Mouse (Mus musculus) ovary, adult 18-20 months (tissue): ENCODE measurements around the gene Gpd2.

Experiments used
- DNase-seq: peaks from one replicate; pipeline ENCODE4 v3.0.0; 2022; ENCODE audit warnings: low spot score, mixed read lengths

Gpd2 gene

DNA sequence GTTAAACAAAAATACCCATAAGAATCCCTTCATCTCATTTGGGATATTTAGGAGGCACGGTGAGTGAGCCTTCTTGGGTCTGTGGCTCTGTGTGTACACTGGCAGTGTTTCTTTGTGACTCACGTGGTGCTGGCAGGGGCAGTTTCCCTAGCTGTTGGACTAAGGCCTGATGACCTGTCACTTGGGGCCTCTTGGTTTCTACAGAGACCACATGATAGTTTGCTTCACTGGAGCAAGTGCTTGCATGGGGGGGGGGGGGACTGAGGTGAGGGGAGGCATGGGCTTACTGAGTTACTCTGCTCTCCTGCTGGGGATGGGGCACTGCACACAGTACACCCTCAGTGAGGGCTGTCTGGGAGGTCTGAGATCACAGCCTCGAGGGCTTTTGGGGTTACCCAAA, 64.1 kb downstream of the Gpd2 start:
- no peak for DNase-seq

DNA sequence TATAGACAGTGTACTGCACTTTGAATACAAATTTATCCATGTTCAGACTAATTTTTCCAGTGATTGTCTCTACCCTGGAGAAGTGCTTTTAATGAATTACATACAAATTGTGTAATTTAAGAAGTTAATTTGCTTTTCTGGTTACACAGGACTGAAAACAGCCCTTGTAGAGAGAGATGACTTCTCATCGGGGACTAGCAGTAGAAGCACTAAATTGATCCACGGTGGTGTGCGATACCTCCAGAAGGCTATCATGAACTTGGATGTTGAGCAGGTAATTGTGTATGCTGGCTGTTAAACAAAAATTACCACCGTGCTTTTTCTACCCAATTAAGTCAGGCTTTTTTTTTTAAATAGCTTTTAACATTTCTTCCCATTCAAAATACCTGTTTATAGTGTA, 66.8 kb downstream of the Gpd2 start:
- DNase-seq = no peak

DNA sequence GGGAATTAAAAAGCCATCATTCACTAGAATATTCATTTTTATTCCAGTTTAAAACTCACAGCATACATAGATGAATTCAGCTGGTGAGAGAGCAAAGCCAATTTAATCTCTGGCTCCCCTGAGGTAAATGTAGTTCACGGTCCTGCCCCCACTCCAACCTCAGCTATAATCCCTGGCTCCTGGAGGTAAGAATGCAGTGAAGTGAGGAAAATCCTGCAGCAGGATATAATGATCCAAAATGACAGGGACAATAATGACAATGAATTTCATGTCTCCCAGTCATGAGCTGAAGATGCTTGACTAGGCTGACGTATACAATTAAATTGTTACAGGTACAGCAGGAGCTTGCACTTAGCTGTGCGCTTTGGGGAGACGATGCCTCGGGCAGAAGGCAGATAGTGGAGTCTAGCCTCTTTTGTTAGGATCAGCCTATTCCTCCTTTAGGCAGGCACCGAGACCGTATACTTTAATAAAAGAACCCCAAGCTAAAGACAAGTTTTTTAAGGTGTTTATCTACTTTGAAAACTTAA, 74.9 kb downstream of the Gpd2 start:
- DNase-seq = no peak

DNA sequence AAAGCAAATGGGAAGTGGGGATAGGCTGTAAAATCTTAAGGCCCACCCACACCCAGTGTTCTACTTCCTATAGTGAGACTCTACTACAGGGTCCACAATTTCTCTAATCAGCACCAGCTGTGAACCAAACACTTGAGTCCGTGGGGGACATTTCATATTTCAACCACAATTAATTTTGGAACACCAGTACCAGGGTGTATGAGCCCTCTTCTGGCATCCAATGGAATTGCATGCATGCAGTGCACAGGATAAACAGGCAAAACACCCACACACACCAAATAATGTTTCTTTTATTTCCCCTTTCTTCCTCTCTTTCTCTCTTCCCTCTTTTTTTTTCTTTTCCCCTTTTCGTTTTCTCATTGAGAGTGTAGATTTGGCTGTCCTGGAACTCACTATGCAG, 78.6 kb downstream of the Gpd2 start:
- DNase-seq = no peak

DNA sequence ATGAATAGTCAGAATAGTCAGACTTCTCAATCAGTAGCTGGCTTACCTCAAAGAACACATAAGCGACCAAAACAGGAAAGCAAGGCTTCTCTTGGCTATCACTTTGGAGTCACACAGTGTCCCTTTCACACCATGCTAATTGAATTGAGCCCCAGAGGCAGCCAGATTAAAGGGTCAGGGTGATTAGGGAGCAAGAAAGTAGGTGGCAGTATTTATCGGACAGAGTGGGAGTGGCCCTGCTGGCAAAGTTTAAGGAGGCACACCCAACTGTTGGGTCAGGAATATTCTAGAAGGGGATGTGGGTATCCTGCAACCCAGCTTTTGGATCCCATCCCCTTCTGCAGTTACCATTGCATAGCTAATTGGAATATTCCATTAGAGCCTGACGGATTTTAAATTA, 80.9 kb downstream of the Gpd2 start:
- DNase-seq = no peak

DNA sequence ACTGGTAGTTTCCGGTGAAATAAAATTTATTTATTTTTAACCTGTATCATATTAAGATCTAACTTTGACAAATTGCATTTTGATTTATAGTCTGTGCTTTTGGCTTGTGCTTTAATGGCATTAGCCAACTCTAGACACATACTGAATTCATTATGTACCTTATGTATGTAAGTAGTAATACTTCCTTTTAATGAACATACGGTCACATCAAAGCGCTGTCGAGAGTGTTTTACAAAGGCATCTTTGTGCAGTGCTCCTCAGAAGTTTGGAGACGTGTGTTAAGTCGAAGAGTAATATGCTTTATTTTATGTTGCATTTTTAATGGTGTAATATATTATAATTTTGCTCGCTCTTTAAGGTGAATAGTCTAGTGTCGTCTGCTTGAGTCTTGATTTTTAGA, 88.7 kb downstream of the Gpd2 start:
- DNase-seq = no peak

DNA sequence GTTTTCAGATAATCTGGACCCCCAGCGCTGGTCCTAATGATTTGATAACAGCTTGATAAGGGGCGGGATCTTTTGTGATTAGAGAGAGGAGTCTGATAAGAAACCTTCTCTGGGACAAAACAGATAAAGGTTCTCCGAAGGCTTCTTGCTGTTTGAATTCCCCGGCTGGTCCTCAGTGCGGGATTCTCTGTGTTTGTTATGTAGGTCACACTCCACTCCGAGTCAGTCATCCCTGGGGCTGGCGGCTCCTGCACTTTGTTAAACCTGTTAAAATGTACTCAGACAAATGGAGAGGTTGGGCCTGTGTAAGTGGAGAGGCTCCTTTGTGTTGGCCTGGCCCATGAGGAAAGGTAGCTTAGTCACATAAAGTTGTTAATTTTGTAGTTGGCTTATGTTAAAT, 91.9 kb downstream of the Gpd2 start:
- no peak for DNase-seq

DNA sequence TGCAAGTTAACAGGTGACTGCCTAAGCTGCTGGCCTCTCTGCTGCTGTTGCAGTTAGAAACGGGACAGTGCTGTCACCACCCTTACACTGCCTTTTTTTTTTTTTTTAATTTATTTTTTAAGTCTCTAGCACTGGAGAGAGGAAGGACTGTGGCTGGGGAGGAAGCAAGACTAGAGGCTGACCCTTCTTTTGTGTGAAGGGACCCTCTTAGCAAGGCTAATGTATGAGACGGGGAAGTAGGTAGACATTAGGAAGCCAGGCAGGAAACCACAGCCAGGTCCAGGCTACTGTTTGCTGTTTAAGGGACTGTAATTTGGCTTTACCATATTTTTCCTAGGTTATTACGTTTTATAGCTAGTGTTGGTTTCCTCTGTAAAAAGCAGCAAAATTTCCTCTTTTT, 93.4 kb downstream of the Gpd2 start:
- no peak for DNase-seq

DNA sequence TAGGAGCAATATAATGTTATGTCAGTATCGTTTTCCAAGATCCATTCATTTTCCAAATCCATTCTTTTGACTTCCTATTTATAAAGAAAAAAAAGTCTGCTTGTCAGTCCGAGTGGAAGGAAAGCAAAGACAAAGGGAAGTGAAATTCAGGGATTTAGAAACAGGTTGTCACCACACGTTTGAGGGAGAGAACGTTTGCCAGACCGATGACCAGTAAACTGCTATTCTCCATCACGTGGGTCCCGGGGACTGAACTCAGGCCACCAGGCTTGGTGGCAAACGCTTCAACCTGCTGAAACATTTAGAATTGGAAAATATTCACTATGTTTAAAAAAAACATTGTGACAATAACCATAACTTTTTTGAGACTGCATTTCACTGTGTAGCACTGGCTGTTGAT, 93.8 kb downstream of the Gpd2 start:
- DNase-seq = no peak

DNA sequence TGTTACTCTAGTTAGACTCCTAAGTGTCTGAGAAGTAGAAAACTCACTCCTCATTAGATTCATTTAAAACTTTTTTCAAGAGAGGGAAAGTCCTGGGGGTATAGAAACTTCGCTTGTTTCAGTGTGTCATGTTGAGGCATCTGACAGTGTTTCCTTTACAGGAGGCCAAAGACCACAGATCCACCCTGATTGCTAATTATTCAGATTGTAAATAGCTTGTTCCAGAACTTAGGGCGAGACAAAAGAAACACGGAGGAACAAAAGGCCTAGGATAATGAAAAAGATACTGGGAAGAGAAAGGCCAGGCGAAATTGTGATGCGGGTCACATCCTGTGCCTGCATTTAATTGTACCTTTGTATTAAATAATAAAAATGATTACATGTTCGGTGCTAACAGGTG, 96.0 kb downstream of the Gpd2 start:
- no peak for DNase-seq

DNA sequence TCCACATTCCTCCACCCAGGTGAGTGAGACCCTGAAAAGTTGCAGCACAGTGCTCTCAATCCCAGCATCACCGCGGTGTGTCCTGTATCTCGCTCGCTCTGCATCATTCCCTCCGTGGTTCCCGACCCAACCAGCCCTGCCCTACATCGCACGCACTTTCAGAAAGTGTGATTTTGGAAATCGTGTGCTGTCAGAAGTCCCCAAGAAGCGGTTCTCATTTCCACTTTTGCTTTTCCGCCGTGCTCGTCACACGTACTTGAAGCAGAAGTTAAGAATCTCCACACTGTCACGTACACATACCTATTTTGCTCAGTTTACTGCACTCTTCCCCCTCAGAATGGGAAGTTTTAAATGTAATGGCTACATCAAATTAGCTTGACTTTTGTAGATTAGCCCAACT, 98.0 kb downstream of the Gpd2 start:
- DNase-seq = no peak

DNA sequence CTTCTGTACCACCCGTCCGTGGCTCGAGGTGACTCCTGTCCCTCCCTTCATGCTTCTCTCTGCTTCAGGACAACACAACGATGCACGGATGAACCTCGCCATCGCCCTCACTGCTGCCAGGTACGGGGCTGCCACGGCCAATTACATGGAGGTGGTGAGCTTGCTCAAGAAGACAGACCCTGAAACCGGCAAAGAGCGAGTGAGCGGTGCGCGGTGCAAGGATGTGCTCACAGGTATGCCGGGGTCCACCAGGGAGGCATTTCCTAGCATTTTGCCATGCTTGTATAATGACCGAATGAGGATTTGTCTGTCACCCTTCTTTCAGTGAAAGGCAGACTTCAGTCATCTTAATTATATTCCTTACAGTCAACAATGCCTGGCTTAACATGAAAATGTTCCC, 101.3 kb downstream of the Gpd2 start:
- no peak for DNase-seq

DNA sequence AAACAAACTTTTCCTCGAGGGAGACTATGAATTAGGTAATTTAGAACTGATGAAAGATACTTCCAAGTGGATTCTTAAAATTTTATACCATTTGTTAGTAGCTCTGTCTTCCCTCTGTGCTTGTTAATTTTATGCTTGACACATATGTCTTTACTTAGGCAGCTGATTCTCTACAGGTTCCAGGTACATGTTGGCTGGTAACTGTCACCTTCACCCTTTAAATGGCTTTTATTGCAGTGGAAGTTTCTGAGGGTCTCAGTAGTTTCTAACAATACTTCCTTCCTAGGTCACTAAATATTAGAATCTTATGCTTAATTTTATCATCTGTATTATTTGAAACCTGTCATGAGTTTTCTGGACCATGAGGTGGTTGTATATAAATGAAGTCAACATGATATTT, 105.5 kb downstream of the Gpd2 start:
- no peak for DNase-seq

DNA sequence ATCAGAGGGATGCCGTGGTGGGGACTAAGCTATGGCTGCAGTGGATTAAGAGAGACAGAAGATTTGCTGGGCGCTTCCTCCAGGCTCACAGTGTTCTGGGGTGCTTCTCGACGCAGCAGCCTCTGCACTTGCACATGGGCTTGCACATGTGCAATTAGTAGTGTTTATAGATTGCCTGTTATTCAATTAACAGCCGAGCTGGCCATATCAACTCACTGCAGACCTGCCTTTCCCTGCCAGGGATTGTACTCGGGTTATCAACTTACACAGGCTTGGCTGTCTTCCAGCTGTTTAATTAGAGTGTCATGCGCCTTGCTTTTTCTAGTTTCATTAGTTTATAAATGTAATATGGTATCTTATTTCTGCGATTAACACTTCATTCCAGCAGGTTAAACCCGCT, 113.2 kb downstream of the Gpd2 start:
- no peak for DNase-seq

DNA sequence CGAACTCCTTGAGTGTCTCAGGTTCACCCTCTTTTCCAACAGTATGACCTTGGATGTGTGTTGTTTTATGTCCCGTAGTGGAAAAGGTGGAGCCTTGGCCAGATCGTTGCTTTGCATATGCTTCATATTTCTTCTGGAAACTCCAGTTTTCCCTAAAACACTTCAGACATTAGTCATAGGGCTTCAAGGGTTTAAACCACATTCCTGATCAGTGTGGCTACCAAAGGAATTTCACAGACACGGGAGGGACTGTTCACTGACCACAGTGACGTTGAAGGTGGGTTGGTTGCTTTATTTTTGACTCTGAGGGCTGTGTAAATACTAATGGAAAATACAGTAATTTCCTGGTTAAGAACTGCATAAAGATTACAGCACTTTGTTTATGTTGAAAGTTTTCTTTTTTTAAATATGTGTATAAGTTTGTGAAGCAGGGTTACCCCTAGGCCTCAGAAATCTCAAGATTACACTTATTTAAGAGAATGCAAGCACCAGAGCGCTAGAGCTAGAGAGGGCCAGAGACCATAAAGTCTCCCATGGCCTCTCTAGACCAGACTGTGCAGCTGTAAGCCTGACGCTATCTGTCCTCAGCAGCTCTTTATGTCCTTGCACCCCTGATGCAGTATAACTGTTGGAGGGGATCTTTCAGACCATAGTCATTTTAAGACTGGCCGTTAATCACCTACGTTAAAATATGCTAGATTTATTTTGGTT, 116.4 kb downstream of the Gpd2 start:
- DNase-seq = no peak

DNA sequence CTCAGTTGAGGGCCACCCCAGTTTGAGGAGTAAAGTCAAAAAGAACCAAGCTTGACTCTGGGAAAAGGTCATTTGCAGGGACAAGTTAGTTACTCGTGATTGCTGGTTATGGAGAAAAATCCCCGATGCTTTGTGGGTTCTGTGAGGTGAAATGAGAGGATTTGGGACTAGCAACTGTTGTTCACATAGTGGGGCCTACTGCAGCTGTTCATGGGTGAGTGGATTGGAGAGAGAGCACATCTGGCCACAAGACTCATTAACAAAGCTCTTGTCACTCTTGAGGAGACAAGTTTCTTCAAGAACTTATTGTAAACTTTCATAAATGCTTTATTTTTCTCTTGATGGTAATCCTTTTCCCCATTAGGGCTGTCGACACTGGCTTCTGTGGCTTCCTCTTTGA, 117.4 kb downstream of the Gpd2 start:
- no peak for DNase-seq

DNA sequence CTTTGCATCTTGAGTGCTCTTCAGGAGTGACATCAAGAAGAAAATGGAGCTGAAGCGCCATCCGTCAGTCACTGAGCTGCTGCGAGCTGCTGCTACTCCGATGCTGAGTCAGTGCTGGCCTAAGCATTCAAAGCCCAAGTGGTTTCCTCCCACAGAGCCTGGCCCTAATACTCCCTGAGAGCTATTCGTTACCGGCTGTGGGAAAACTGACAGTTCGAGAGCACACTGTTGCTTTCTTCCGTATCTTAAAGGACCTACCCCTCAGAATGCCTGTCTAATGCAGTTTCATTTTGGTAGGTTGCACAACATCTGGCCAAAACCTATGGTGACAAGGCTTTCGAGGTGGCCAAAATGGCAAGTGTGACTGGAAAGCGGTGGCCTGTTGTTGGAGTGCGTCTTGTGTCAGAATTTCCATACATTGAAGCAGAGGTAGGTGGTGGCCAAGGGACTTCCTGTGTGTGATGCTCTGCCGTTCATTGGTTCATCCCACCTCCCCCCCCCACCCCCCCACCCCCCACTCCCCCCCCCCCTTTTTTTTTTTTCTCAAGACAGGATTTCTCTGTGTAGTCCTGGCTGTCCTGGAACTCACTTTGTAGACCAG, 118.9 kb downstream of the Gpd2 start:
- DNase-seq = no peak

DNA sequence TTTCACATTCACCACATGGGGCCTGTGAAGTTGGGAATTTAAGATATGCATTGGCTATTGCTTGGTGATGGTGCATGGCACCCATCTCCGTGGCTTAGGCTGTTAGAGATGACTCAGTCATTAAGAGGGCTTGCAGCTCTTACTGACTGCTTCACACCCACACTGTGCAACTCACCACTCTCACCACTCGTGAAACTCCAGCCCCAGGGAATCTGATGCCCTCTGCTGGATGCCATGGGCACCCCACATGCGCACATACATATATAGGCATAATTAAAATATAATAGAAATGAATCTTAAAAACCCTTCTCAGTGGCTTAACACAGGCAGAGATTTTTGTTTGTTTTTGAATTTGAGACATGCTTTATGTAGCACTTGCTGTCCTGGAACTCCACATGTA, 125.1 kb downstream of the Gpd2 start:
- no peak for DNase-seq

DNA sequence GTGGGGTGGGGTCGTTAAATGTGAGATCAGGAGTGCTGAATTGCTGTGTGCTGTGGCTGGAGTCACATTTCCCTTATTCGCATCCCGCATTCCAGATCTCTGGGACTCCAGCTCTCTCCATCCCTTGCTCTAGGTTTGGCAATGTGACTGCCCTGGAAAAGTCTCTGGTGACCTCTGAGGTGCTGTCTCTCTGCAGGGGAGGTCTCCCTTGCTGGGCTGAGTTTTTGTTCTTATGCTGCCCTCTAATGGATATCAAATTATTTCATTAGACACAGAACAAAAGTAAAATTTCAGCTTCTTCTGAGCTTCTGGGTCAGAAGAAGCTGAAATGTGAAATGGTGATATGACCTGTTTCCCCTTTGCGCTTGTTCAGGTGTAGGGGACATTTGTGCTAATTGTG, 137.2 kb downstream of the Gpd2 start:
- no peak for DNase-seq

DNA sequence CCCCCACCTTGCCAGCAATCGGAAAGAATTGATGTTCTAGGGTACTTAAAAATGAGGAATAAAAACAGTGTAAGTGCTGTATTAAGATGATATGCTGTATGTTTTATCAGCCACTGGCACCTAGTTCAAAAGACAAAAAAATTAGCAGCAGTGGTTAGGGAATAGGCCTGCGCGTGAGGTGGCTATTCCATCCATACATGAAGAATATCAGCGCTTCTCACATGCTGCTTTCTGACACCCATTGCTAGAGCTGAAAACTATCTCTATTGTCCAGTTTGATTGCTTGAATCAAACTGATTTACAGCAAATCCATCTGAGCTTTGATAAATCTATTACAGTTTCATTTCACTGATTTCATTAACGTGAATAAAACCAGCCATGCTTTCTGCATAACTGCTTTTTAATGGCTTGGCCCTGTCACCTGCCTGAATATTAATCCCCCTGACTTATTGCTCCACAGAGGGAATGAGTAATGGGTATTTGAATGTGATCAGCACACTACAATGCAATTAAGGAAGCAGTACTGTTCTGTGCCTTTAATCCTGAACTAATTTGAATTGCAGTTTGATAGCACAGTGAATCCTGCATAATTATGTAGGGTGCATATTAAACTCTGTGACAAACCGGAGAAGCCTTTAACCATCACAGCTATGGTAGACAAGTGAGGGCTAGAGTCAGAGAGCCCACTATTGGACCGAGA, 137.9 kb downstream of the Gpd2 start:
- no peak for DNase-seq

DNA sequence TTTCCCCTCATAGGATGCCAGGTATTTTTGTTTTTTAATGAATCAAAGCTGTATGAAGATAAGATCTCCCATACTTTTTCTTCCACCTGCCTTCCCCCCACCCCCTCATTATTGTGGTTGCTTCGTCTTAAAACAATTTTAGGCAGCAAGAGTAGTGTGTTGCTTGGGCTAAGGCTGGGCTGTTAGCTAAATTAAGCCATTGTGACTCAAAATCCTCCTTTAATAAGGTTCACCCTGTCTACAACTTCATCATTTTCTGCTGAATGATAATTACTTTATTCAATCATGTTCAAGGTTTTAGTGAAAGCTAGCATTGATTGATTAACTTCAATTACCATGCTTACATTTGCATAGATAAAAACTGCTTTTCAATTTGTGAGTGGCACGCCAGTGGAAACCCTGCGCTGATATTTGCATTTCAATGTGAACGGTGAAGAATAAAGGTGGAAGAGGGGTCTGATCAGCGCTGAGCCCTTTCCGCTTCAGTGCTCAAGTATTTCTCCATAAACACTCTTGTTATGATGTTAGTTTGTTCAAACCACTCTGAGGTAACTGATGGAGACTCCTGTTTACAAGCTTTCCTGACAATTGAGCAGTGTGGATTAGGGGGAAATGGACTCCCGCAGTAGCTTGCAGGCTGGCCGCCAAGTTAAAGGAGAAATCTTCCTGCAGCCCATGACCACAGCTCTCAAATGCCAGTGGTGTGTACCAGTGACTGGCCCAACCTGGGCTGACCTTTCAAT, 140.9 kb downstream of the Gpd2 start:
- DNase-seq = no peak

DNA sequence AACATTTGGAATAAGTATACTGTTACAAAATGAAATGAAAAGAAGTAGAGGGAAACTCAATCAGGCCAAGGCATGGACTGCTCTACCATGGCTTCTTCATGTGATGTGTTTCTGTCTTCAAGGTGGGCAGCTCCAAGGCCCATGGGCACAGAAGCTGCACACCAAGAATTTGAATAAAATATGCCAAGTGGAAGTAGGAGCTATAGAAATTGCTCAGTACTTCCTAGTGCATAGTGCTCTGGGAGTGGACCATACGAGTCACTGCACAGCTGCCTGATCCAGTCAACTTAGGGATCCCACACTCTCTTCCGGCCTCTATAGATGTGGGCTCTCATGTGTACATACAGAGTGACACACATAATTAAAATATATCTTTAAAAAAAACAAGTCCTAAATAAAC, 147.2 kb downstream of the Gpd2 start:
- no peak for DNase-seq

DNA sequence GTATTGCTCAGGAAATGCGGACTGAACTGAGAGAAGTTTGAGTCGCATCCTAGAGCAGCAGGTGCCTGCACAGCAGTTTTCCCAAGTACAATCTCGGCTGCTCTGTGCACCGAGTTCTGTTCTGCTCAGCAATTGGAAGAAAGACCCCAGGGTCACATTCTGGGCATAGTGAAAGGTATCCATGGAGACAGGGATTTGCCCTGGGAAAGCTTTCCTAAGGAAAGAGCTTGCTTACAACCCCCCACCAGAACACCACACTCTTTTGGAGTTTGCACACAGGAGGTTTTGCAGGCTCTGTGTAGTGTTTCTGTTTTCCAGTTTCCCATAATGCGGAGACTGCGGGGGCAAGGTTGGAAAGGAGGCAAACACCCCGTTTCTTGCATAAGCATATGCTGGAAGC, 150.4 kb downstream of the Gpd2 start:
- DNase-seq = no peak
